Mouse (Mus musculus): Measurements from ENCODE around the gene Ing5.
"Not testable (repeated sequence)": the region's sequence is repeated elsewhere in the genome, so short reads cannot be mapped to it uniquely, and the experiment has no call there.

Ing5 gene

DNA sequence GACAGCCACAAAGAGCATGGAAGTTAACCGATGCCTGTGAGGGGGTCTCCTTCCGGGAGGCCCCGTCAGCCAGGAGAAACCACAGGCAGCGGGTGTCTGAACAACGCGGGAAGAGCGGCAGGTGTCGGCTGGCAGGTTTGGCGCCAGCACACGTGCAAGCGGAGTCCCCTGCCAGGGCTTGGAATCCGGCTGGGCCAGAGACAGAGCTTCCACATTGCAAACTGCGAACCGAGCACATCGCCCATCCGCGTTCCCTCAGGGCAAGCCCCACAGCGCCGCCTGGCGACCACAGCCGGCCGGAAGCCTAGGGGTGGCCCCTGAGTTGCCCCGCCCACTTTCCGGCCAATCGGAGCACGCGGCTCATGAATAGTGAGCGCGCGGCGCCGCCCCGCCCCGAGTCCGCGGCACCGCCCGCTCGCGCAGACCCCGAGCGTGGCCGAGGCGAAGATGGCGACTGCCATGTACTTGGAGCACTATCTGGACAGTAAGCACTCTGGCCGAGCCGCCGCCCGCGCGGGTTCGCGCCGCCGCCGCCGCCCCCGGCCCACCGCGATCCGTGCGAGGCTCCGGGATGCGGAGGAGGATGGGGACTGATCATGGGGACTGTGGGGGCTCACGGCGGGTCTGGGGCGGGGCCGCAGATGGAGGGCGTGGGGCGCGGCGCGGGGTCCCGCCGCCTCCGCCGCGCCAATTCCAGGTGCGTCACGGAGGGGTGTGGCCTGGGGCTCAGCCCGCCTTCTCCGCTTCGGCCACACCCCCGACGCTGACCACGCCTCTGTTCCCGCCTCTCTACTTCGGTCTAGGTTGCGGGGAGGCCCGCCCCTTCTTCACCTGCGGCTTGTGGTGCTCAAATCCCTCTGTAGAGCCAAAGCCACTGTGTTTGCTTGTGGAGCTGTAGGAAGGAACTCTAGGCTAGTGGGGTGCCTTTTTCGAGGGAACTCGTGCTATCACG, at the start of gene Ing5:
TSS of gene Ing5 (plus strand) at position 410 of the 952 bp plus-strand sequence.
- peak; percentile 100 for DNase-seq

DNA sequence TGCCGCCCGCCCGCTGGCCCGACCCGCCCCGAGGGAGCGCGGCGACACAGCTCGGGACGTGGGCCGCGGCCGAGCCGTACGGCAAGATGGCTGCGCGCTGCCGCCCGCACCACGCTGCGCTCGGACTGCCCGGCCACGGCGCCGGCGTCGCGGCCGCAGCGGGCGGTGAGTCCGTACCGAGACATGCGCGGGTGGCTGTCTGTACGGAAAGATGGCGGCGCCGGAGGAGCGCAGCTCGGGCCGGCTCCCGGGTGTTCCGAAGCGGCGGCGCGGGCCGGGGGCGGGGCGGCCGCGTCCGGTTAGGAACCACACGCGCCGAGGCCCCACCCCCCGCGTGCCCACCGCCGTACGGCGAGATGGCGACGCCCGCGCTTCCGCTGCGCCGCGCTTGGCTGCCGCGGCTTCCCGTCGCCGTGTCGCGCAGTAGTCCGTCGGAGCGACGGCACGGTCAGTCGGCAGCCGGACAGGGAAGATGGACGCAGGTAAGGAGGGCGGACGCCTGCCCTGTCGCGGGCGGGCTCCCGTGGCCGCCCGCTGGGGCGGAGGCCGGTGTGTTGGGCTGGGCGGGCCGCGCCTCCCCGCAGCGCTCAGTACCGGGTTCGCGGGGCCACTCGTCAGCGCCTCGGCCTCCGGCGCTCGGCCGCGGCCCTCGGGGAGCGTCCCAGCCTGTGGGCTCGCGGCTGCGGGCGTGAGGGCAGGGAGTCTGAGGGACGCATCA, 49.0 kb upstream of the Ing5 start, which contains the start of gene Thap4:
TSS of gene Thap4 (minus strand) at position 292 of the 718 bp plus-strand sequence.
- DNase-seq = peak; percentile 97

- no peak for DNase-seq
Observed at GRCm38 (mm10) chr1:93755291-93755610, 48.5 kb upstream of the Ing5 start.

- no peak for DNase-seq
Observed at GRCm38 (mm10) chr1:93755618-93756017, 48.1 kb upstream of the Ing5 start.

GRCm38 (mm10) chr1:93756154-93756553, 47.6 kb upstream of the Ing5 start:
- DNase-seq = no peak

DNA sequence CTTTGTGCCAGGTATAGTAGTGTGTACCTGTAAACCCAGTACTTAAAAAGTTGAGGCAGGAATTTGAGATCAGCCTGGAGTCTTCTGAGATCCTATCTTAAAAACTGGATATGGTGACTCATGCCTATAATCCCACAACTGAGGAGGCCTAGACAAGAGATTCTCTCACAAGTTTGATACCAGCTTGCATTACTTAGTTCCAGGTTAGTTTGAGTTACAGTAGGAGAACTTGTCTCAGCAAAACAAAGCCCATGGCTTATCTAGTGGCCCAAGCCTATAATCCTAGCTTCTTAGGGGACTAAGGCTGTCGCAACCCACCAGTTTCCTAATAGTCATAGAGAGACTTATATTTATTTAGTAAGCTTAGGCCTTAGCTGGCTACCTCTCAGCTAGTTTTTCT, 43.7 kb upstream of the Ing5 start:
- DNase-seq = no peak

DNA sequence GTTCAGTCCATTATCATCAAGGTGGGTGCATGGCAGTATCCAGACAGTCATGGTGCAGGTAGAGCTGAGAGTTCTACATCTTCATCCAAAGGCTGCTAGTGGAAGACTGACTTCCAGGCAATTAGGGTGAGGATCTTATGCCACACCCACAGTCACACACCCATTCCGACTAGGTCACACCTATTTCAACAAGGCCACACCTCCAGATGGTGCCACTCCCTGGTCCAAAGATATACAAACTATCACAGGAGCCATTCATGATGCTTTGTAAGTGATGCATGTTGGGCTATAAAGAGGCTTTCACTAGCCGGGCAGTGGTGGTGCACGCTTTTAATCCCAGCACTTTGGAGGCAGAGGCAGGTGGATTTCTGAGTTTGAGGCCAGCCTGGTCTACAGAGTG, 40.2 kb upstream of the Ing5 start:
- not testable (repeated sequence) for DNase-seq

DNA sequence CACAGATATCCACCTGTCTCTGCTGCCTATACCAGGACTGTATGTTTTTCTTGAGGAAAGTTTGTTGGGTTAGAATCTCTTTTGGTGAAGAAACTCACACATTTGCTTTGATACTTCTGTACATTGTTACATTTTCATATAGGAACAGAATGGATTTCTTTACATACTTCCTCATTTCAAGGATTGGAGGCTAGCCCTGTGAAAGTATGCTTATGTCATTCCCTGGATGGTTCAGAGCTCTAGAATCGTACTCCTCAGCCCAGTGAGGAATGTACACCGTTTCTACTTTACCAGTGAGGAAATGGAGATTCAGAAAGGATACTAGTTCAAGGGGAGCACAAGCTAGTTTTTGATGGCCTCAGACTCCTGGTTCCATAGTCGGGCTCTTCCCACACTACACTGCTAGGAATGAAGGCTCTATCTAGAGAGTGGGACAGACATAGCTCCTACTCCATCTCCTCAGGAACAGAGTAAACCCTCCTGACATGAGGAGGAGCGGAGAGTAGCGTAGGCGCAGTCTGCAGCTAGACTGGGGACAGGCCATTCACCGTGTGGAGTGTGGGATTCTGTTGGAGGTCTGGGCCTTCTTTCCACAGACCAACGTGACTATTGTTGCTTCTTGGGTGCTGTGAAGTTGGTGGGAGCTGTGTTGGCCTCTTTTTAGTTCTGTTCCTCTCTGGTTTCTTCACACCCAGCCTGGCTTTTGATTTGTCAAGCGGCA, 38.7 kb upstream of the Ing5 start:
- no peak for DNase-seq

DNA sequence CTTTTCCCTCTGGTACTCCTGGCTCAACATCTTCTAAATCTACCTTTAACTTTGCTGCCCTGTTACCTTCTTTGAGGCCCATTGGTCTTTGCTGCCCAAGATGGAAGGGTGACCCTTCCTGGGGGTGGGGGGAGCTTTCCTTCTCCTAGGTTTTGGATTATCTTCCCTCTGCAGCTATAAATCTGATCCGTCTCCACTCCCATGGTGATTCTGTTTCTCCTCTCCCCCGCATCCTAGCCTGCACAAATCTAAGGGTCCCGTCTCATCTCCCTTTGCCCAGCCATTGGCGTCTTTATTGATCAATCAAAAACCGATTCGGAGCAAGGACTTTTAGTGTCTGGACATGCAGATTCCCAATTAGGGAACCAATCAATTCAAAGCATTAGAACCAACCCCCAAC, 36.2 kb upstream of the Ing5 start:
- DNase-seq = no peak

- DNase-seq = no peak
Observed at GRCm38 (mm10) chr1:93769901-93770300, 33.9 kb upstream of the Ing5 start.

GRCm38 (mm10) chr1:93776686-93777085, 27.1 kb upstream of the Ing5 start:
- no peak for DNase-seq

GRCm38 (mm10) chr1:93786912-93787311, 16.9 kb upstream of the Ing5 start:
- DNase-seq = peak; percentile 23

DNA sequence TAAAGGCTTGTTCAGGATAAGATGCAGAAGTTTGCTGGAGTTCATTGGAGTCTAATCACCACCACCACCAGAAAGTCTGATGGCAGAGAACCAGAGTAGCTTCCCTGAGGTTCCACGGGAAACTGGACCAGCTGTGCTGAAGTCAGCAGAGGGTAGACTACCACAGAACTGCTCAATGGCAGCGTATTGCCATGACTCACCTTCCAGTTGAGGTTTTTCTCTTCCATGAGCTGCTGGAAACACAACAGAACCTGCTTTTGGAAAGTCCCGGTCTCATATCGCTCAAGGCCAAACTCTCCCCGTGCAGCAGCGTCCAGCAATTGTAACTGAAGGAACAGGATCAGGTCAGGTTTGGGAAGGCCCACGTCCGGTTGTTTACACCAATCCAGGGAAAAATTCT, 9.2 kb upstream of the Ing5 start:
- DNase-seq = no peak

DNA sequence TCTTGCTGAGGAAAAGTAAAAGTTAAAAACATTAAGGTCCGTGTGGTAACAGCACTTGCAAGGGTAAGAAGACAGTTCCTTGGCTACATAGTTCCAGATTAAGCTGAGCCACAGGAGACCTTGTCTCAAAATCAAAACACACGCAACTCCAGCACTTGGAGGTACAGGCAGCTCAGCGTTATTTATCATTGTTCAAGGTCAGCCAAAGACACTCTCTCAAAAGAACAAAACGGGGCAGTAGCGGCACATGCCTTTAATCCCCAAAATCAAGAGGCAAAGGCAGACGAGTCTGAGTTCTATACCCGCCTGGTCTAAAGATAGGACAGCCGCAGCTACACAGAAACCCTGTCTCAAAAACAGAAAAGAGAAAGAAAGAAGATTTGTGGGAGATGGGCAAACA, 7.9 kb upstream of the Ing5 start:
- no peak for DNase-seq

DNA sequence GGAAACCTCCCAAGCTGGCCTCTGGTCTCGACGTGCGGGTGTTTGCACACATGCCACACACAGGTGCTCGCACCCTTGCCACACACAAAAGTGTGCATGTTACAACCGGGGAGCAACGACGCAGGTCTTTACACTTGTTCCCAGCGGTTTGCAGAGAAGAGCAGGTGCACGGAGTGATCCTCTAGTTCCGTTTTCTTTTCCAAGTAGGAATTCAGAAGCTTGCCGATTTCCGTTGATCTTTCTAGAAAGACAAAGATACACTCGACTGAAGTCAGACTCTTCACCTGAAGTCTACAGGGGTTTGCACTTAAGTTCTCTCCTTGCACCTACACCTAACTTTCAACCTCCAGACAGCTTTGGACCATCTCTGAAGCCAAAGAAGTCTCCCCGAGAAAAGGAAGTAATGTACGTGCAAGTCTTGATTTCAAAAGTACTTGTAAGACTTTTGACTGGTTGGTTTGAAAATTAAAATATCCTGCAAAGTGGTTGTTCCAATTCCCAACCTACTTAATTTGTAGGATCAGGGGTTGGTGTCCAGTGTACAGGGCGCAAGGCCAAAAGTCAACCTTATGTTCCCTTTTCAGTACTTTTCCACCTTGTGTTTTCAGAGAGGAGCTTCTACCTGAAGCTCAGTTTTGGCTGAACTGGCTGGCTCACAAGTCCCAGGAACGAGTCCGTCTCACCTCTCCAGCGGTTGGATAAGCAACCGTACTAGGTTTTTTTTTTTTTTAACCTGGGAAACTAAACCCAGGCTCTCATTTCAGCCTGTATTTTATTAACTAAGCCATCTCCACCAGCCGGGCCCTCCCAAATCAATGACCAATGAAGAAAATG, 2.9 kb upstream of the Ing5 start:
- DNase-seq = no peak

- peak; percentile 95 for DNase-seq
Observed at GRCm38 (mm10) chr1:93801741-93802238, 2.0 kb upstream of the Ing5 start, which contains the start of gene Dtymk. TSS of gene Dtymk (minus strand) at chr1:93801934.

DNA sequence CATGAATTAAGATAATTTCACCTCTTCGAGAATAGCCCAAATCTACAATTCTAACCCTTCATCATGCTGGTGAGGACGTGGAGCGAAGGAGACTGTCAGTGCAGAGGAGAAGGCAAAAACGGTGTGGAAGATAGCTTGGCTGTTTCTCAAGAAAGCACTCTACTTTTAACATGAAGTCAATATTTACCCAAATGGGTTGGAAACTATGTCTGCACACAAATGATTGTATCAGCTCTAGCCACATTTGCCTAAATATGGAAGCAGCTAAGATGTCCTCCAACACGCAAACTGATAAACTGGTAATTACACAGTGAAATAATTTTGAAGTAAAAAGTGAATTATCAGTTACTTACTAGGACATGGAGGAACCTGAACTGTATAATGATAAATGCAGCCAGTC, 994 bp upstream of the Ing5 start:
- no peak for DNase-seq

GRCm38 (mm10) chr1:93804818-93805217, 1.1 kb downstream of the Ing5 start:
- DNase-seq = no peak

GRCm38 (mm10) chr1:93805221-93805951, 1.6 kb downstream of the Ing5 start:
- DNase-seq = no peak

GRCm38 (mm10) chr1:93808871-93809270, 5.1 kb downstream of the Ing5 start:
- DNase-seq = no peak

DNA sequence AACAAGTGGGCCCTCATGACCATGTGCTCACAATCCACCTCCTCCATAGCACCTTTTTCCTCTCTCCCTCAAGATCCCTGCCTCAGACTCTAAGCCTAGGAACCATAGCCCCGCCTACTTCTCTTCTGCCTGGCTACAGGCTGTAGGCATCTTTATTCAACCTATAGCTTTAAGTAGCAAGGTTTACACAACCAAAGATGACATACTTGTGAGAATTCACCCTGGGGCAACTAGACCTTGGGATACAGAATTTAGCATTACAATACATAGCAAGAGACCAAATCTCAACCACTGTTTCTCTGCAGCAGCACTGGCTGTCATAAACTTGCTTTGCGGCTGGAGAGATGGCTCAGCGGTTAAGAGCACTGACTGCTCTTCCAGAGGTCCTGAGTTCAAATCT, 6.2 kb downstream of the Ing5 start:
- no peak for DNase-seq

Measured in kidney, postnatal 14 days (tissue).